Mouse (Mus musculus): ENCODE data around the gene Larp4b.

Gene Larp4b

DNA sequence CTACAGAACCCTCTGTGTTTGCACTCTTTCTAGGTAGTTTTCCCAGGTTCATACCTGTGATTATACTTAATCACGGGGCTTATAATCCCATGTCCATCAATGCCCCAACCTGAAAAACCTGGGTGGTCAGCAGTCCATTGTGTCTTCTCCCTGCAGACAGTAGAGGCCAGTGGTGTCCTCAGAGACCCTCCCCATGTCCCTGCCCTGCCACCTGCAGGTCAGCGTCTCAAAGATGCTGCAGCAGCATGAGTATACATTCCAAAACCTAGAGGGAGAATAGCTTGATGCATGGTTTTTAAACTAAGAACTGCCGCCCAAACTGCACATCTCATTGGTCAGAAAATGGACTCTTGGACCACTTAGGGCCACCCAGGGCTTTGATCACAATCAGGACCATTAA is 85.0 kb downstream of the Larp4b start:
- ATAC-seq (ENCODE audit: low TSS enrichment) = no peak

DNA sequence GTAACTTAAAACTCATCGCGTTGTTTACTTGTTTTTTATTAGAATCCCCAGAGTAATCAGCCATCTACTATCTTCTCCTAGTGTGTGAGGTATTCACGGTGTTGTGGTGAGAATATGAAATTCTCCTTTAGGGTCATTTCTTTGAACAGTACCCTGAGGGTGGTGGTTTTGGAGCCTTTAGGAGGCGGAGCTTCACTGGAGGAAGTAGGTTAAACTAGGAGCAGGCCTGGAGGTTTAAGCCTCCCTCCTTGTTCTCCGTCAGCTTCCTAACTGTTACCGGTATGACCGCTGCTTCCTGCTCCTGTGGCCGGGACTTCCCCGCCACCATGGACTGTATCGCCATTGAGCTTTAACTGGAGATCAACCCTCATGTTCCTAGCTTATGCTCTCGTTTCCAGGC is 86.5 kb downstream of the Larp4b start:
- ATAC-seq (ENCODE audit: low TSS enrichment) = no peak

DNA sequence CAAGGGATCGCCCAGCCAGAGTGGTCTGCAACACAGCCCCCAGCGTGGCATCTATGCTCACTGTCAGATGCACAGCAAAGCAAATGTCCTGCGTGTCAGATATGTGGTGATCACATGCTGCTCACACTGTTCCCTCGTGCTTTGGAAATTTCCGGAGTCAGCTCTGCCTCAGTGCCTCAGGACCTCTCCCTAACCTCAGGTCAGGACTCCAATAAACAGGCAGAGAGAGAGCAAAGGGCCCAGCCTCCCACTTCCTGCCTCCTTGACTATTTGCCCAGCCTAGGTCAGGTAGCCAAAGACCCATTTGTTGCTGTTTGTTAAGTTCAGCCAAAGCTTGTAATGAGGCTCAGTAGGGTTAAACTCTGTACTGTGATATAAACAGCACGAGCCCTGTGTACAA is 87.4 kb downstream of the Larp4b start:
- no peak for ATAC-seq (ENCODE audit: low TSS enrichment)

DNA sequence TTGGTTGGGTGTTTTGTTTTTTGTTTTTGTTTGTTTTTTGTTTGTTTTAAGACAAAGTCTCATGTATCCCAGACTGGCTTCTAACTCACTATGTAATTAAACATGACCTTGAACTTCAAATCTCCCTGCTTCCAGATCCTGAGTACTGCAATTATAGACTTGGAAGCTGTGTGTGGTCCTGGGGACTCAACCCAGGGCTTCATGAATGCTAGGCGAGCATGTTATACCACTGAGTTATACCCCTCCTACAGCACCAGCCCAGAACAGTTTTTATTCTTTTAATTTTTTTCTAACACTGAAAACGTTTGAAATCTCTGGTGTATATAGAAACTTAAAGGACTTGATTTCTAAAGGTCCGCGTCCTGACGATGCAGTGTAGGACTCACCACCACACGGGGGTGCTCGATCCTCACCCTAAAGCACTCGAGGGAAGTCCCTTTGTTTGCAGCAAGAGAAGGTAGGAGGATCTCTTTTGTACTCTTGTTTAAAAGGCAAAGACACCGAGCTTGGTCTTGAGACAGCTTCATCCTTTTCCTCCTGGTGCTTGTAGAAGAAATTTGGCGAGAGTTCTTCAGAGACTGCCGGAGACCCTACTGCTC is 88.1 kb downstream of the Larp4b start:
- ATAC-seq (ENCODE audit: low TSS enrichment) = peak; percentile 90

DNA sequence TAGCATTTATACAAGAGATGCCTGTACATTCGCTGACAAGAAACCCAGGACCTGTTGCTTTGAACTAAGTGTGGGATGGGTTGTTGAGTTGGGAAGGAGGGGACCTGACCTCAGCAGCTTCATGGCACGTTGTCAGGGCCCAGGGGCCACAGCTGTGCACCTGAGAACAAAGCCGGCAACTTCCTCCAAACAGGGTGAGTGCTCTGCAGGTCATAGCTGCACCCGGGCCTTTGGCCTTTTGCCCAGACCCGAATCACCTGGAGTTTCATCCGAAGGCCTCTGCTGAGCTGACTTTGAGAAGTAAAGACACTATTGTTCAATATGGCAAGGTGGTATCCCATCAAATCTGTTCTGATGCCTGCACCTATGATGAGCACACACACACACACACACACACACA is 90.6 kb downstream of the Larp4b start:
- no peak for ATAC-seq (ENCODE audit: low TSS enrichment)

DNA sequence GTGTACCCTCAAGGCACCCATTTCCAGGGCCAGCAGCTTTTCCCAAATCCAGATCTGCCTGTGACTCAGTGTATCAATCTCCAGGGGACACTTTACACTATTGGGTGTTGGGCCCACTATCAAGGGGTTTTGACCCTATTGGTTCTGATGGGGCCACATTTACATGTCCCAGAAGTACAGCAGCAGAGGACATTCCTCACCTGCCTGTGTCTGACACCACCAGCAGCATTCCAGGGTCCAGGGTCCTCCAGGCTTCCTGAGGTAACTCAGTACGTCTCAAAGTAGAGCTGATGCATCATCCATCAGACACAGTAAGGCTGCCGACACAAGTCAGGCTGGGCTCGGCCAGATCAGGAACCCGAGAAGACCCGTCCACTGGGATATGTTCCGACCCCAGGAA is 91.0 kb downstream of the Larp4b start:
- ATAC-seq (ENCODE audit: low TSS enrichment) = no peak

DNA sequence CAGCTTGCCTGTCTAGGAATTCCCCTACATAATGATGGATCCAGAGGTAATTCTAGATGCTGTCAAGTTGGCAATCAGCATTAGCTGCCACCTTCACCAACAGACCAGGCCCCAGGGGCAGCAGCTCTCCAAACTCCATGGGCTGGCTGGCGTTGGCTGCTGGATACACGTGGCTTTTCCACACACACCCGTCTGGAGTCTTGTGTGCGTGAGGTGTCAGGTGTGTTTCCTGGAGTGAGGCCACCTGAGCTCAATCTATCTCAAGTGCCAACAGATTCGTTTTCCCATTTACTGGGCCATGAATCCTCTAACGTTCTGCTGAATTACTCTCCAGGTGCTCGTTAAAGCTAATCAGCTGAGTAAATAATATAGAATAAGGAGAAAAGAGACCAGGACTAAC is 93.5 kb downstream of the Larp4b start:
- ATAC-seq (ENCODE audit: low TSS enrichment) = no peak

DNA sequence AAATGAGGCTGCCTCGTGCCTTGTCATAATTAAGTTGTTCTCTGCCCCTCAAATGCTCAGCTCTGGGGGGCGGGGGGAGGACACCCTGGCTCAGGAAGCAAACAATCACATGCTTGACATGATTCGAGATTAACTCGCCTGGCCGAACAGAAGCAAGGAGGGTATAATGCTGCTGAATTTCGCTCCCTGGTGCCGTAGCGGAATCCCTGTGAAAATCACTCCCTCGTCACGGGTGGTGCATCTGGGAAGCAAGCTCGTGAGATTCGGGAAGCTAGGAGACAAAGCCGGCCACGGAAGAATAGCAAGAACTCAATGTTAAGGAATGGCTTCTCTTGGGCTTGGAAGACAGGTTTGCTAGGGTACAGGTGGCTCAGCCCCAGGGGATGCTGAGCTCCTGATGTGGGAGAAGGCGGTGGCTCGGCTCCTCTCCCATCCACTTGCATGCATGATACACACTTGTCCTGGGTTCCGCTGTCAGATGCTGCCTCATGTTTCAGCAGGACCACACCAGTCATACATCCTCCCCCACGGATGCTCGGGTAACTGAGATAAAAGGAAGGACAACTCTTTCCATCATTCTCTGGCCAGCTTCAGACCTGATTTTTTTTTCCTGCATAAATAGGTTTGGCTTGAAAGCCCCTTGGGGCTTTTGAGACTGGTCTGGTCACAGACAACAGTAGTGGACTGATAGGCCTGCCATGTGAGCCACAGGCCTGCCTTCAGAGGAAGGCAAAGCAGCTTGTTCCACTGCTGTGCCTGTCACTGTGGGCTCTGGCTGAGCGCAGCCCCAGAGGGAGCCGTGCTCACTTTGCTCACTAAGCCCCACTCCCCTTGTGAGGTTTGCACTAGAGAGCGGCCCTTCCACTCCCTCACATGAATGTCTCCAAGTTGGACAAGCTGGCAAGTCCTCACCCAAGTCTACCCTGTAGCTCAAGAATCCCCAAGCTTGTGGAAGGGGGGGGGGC is 94.2 kb downstream of the Larp4b start:
- ATAC-seq (ENCODE audit: low TSS enrichment) = peak; percentile 11; the same call in 1 of the 2 replicates

DNA sequence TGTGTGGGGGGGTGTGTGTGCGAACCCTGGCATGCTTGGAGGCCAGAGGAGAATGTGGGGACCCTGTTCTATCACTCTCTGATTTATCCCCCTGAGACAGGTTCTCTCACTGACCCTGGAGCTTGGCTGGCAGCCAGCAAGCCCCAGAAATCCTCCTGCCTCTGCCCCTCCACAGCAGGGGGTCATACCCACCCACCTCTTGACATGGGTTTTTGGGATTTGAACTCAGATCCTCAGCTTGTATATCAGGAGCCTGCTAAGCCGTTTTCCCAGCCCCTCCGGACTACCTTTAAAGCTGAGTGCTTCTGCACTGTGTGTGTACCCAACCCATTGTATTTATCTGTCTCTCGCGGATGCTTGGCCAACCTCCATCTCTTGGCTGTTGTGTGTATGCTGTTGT is 95.8 kb downstream of the Larp4b start:
- no peak for ATAC-seq (ENCODE audit: low TSS enrichment)

DNA sequence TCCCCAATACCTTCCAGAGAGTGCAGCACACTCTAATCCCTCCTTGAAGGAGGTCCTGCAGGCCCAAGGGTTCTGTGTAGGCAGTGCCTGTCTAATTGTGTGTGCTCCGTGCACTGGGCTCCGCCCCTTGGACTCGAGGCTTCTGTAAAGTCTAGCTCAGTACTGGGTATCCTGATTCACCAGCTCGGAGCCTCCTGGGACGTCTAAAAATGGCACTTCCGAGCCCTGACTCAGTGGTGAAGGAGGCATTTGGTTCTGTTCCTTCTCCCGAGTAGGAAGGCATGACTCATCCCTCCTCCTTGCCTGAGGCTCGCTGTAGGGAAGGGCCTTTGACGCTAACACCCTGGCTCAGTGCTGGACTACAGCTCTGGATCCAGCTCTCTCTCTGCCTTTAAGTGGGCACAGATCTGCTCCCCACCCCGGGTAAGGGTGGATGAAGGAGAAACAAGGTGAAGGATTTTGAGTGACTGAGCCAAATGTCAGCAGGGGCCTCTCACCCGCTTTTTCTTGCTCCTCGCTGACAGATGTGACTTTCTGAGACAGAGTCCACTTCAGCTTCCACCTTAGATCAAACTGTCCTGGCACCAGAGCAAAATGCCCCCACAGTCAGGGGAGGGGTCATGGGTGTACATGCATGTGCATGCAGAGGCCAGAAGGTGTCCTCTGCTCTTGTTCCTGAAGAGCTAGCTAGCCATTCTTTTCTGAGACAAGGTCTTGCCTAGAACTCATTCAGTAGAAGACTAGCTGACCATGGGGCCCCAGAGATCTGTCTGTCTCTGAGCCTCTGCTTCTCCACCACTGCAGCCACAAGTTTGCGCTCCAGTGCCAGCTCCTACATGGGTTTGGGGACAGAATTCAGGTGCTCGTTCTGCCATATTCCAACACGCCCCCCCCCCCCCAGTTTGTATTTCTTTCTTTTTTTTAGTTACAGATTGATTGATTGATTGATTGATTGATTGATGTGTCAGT is 97.8 kb downstream of the Larp4b start:
- peak; percentile 94 for ATAC-seq (ENCODE audit: low TSS enrichment)

DNA sequence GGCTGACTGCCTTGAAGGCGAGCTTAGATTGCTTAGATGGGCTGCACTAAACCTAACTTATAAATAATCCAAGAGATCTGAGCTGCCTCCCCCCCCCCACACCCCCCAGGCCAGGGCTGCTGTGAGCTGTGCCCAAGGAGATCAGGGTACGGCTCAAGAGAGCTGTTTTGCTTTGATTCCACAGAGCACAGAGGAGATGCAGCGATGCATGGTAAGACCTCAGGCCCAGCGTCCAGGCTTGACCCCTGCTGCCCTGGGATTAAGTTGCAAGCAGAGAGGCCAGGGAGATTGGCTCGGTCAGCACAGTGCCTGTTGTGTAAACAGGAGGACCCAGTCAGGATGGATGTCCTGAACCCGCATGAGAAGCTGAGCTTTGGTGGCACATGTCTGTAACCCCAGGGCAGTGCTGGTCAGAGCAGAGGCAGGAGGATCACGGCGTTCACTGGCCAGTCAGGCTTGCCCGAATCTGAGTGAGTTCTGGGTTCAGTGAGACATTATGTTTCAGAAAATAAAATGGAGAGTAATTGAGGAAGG is 99.2 kb downstream of the Larp4b start:
- no peak for ATAC-seq (ENCODE audit: low TSS enrichment)

DNA sequence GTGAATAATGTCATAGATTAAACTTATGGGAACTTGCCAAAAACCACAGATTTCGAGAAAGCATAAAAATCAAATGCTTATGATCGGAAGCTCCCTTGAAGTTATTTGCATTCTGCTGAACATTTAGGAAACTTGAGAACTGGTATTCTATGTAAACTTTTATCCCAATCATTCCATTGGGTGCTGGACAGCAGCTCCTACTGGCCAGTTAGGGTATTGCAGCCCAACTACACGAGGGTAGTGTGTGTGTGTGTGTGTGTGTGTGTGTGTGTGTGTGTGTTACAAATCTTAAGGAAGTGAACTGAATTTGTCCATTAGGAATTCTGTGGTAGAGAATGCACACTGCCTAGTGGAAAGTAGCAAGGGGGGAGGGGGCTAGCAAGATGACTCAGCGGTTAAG is 101.0 kb downstream of the Larp4b start:
- ATAC-seq (ENCODE audit: low TSS enrichment) = no peak

DNA sequence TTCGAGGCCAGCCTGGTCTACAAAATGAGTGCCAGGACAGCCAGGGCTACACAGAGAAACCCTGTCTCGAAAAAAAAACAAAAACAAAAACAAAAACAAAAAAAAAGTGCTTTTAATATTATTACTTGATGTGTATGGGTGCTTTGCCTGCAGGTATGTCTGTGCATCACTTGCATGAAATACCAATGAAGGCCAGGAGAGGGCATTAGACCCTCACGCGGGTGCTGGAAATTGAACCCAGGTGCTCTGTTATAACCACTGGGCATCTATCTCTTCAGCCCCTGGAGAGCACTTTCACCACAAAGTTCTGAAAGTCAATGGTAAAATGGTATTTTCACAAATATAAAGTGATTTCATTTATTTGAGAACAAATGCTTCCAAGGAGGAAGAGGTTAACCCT is 101.9 kb downstream of the Larp4b start:
- no peak for ATAC-seq (ENCODE audit: low TSS enrichment)

DNA sequence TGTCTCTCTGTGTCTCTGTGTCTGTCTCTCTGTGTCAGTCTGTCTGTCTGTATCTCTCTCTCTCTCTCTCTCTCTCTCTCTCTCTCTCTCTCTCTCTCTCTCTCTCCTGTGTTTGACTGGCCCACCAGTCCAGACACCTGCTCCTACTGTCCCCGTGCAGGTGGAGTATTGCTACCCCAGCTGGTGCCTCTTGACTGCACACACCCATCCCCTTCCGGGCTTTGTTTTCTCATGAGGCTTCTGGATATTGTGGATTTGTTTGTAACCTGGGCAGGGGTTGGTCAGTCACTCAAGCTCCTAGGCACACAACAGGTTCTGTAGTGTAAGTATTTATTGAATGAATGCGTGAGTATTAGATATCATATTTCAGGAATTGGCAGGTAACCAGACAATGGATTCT is 104.4 kb downstream of the Larp4b start:
- ATAC-seq (ENCODE audit: low TSS enrichment) = no peak

DNA sequence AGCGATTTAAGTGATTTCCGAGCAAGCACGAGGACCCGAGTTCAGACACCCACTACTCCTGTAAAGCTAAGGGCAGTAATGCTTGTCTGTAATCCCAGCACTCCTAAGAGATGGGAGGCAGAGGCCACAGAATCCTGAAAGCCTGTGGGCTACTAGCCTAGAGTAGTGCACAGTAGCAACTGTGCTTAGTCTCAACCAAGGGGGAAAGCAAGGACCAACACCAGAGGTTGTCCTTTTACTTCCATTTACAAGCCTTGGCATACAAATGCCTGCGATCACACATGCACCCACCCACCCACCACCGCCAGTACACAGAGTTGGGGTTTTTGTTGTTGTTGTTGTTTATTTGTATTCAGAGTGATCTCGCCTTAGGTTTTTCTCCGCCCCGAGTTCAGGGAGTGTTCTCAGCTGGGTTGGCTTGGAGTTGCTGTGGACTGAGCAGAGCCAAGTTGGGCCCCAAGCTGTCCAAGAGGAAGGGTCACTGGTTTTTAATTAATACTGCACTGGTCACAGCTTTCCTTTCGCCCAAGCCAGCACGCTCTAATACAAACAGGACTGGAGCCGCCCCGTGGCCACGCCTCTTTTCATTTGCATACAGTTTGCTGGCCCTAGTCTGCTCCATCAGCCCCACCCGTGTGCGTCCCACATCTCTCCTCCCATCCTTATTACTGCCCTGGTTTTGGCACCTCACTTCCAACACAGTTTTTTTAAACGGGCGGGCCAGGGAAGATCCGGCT is 105.2 kb downstream of the Larp4b start:
- peak; percentile 27; the same call in 1 of the 2 replicates for ATAC-seq (ENCODE audit: low TSS enrichment)

DNA sequence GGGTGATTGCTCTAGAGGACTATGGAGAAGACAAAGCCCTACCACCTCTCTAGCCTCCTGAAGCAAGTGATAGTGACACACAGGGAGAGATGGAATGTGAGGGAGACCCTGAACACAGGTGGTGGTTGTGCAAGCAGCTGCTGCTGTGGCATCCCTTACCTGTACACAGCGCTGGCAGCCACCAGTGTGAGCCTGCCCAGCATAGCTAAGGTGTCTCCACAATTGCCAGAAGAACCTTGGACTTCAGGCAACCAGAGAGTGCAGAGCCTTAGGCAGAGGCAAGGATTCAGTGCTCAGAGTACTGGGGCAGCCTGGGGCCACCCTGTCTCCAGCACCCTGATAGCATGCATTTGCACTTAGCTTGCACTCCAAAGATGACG is 105.8 kb downstream of the Larp4b start:
- ATAC-seq (ENCODE audit: low TSS enrichment) = no peak

DNA sequence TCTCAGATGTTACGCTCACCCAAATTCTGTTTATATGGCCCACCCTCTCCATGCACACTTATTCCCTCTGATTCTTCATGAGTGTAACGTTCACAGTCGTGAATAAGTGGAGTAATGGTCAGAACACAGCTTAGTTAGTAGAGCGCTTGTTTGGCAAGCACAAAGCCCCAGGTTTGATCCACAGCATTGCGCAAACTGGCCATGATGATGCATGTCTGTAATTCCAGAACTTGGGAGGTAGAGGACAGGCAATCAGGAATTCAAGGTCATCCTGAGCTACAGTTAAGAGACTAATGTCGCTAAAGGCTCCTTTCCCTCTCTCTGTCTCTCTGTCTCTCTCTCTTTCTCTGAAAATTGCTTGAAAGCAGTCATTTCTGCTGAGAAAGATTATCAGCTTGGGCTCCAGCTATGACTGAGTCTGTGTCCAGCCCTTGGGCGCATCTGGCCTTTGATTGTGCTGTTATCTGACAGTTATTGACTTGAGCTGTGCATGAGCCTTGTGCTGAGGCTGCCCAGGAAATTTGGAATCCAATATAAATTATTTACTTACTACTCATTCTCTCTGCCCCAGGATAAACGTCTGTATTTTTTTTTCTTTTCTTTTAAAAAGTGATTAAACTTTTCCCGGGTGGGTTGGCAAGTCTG is 129.2 kb downstream of the Larp4b start:
- ATAC-seq (ENCODE audit: low TSS enrichment) = no peak

Measured in frontal cortex, adult (tissue).